Mouse (Mus musculus) CD4-positive helper T cell, adult 2 months (primary cell): ENCODE results near the gene Pik3r3.
"Not testable (repeated sequence)": the region's sequence is repeated elsewhere in the genome, so short reads cannot be mapped to it uniquely, and the experiment has no call there.

Experiments
- DNase-seq: peaks from one replicate; pipeline ENCODE4 v3.0.0-alpha.2; 2012; ENCODE audit warnings: low read depth, missing footprints, low spot score

The Pik3r3 gene

GRCm38 (mm10) chr4:116221140-116221851, at the start of gene Pik3r3:
Pik3r3 (plus strand) TSS chr4:116221618.
- DNase-seq = peak; percentile 99

GRCm38 (mm10) chr4:116173072-116173471, 48.3 kb upstream of the Pik3r3 start, which contains the start of the genes 1700042G07Rik and Gm49337:
1700042G07Rik (plus strand) TSS chr4:116173372.
Gm49337 (plus strand) TSS chr4:116173384.
- no peak for DNase-seq

- DNase-seq = no peak
These were observed 47.7 kb upstream of the Pik3r3 start for GRCm38 (mm10) chr4:116173752-116174151.

- DNase-seq = no peak
These were observed 46.8 kb upstream of the Pik3r3 start for GRCm38 (mm10) chr4:116174466-116175116.

GRCm38 (mm10) chr4:116175136-116175535, 46.3 kb upstream of the Pik3r3 start:
- no peak for DNase-seq

GRCm38 (mm10) chr4:116175711-116176542, 45.5 kb upstream of the Pik3r3 start:
- no peak for DNase-seq

GRCm38 (mm10) chr4:116176543-116176988, 44.9 kb upstream of the Pik3r3 start:
- DNase-seq = no peak

- DNase-seq = no peak
These were observed 44.3 kb upstream of the Pik3r3 start for GRCm38 (mm10) chr4:116177140-116177539.

GRCm38 (mm10) chr4:116182079-116182478, 39.3 kb upstream of the Pik3r3 start:
- DNase-seq = no peak

- DNase-seq = no peak
These were observed 38.7 kb upstream of the Pik3r3 start for GRCm38 (mm10) chr4:116182745-116183144.

GRCm38 (mm10) chr4:116185083-116185482, 36.3 kb upstream of the Pik3r3 start:
- DNase-seq = peak; percentile 39

- no peak for DNase-seq
These were observed 29.1 kb upstream of the Pik3r3 start for GRCm38 (mm10) chr4:116192286-116192835.

- DNase-seq = no peak
These were observed 27.6 kb upstream of the Pik3r3 start for GRCm38 (mm10) chr4:116193583-116194383.

GRCm38 (mm10) chr4:116198422-116198821, 23.0 kb upstream of the Pik3r3 start:
- no peak for DNase-seq

- DNase-seq = no peak
These were observed 17.0 kb upstream of the Pik3r3 start for GRCm38 (mm10) chr4:116204422-116204821.

GRCm38 (mm10) chr4:116206531-116206930, 14.9 kb upstream of the Pik3r3 start:
- no peak for DNase-seq

- DNase-seq = no peak
These were observed 12.5 kb upstream of the Pik3r3 start for GRCm38 (mm10) chr4:116208891-116209290.

GRCm38 (mm10) chr4:116215895-116216605, 5.4 kb upstream of the Pik3r3 start:
- no peak for DNase-seq

GRCm38 (mm10) chr4:116217046-116217445, 4.4 kb upstream of the Pik3r3 start:
- no peak for DNase-seq

GRCm38 (mm10) chr4:116217661-116218060, 3.8 kb upstream of the Pik3r3 start:
- DNase-seq = not testable (repeated sequence)
